In genomic region chr5:3600298-3600697, GRCm38 (mm10) we compare ENCODE assay signal across 28 mouse cellular contexts. TPM values are rescaled to one million over a fixed set of nuclear protein-coding genes. Genes with fewer than 3 reads are reported as not detected.
DNase-seq lines count a peak whose midpoint lies in the region; TF ChIP-seq lines count a peak whose summit lies in the region.
"Had no signal": no experiment of that assay in that cellular context is flagged by ENCODE, and none has a peak within 500 bp of the region (broad histone marks: within the 10 kb centered on the region; RNA-seq: fewer than 3 reads in every experiment).

No protein-coding gene starts in this region.

- no peak for TF ChIP-seq CTCF in kidney, adult 2 months (conservative IDR thresholded peaks at IDR 0.05; ENCODE audit: insufficient read depth, insufficient read length, low read depth, low read length)

- H3K36me3 ChIP-seq in kidney, adult 2 months (ENCODE audit: control insufficient read depth, insufficient read depth, low read length) = no peaks in the 10 kb centered on the region; the same call in 1 of the 2 replicates

- H3K4me3 ChIP-seq in kidney, adult 2 months (ENCODE audit: insufficient read depth, low read depth, low read length) = no peak overlapping the region
- H3K4me3 ChIP-seq: embryonic facial prominence, embryonic 13.5 days; forebrain, embryonic 10.5 days; gastrocnemius, adult 2 months; heart, embryonic 10.5 days; hindbrain, embryonic 12.5 days had no signal

- no peak overlapping the region for H3K27ac ChIP-seq in kidney, adult 2 months (ENCODE audit: insufficient read depth, low read depth, low read length)
- H3K27ac ChIP-seq: embryonic facial prominence, embryonic 13.5 days; forebrain, embryonic 10.5 days; gastrocnemius, adult 2 months; heart, embryonic 10.5 days; hindbrain, embryonic 12.5 days had no signal

- intact Hi-C loops in gastrocnemius, postnatal 36 days (cut with DNase I) = no loop called here

- DNase-seq in adrenal gland, adult 2 months = peak; percentile 35
- no peak for DNase-seq in adrenal gland, adult 8-10 months
- peak; percentile 17 for DNase-seq in kidney, adult 2 months
- DNase-seq in kidney, postnatal 10 days = no peak
- DNase-seq in adipocyte (ENCODE audit: low spot score) = peak; percentile 94
- DNase-seq in gonadal fat pad, adult 2 months (ENCODE audit: low read depth) = peak; percentile 83
- DNase-seq in gastrocnemius, postnatal 36 days = no peak
- DNase-seq: B cell, adult 2 months; cerebellum, adult 11-12 months; cerebellum, adult 9-11 months; cerebellum, postnatal 36 days; gastrocnemius, adult 2 months; gastrocnemius, postnatal 25 days; heart, adult 18-20 months; heart, postnatal 10 days; heart, postnatal 4 days had no signal

- WGBS in kidney, adult 2 months = 55% methylated on average over 1 of the region's 1 CpGs

- no peaks in the 10 kb centered on the region for H3K27me3 ChIP-seq in kidney, adult 2 months (replicated peaks; ENCODE audit: control insufficient read depth, insufficient read depth, low read length)
- H3K27me3 ChIP-seq: embryonic facial prominence, embryonic 13.5 days; hindbrain, embryonic 12.5 days had no signal

- no peak for TF ChIP-seq POLR2A in kidney, adult 2 months (IDR thresholded peaks at IDR 0.05; ENCODE audit: low read depth, low read length)

- 0 out of 2 replicates have a peak, but pooled peaks cover 1% of the 10 kb centered on the region for H3K4me1 ChIP-seq in kidney, adult 2 months (ENCODE audit: control insufficient read depth, insufficient read depth, low read length)

RNA-seq across cellular contexts. Expression of gene Rbm48, which starts 3.9 kb away (rescaled TPM):
- 1 to 10 TPM; 8.8 to 9.4 TPM for total RNA-seq in adrenal gland, adult 2 months (2021)
- 2.0 and 2.8 TPM in 2 replicates for polyA plus RNA-seq in adrenal gland, adult 2 months (2012; rRNA removed)
- total RNA-seq in adrenal gland, adult 8-10 months (2022) = 10 to 100 TPM in 3 of 4 experiments, 1 to 10 TPM in 1; 9.9 to 14.8 (median 12.6) TPM
- 4.3 TPM in 2 replicates for polyA plus RNA-seq in kidney, adult 2 months (2012; rRNA removed)
- polyA plus RNA-seq in gonadal fat pad, adult 2 months (2012; rRNA removed) = 8.6 and 10.7 TPM in 2 replicates
- total RNA-seq in gastrocnemius, postnatal 36 days (2021) = 1 to 10 TPM; 4.7 to 5.7 TPM

RNA-seq across cellular contexts. Expression of gene Pex1, which starts 4.4 kb away (rescaled TPM):
- total RNA-seq in adrenal gland, adult 2 months (2021) = 10 to 100 TPM; 20.9 to 43.1 TPM
- 6.0 and 8.9 TPM in 2 replicates for polyA plus RNA-seq in adrenal gland, adult 2 months (2012; rRNA removed)
- 10 to 100 TPM; 29.4 to 42.8 (median 31.9) TPM for total RNA-seq in adrenal gland, adult 8-10 months (2022)
- polyA plus RNA-seq in kidney, adult 2 months (2012; rRNA removed) = 10.8 and 11.1 TPM in 2 replicates
- polyA plus RNA-seq in gonadal fat pad, adult 2 months (2012; rRNA removed) = 14.5 and 15.4 TPM in 2 replicates
- total RNA-seq in gastrocnemius, postnatal 36 days (2021) = 1 to 10 TPM; 6.9 to 7.3 TPM

RNA-seq across cellular contexts. Expression of gene 1700109H08Rik, which starts 28.9 kb away (rescaled TPM):
- total RNA-seq in adrenal gland, adult 2 months (2021) = 1 to 10 TPM; 1.5 to 2.9 TPM
- 1.2 and 1.9 TPM in 2 replicates for polyA plus RNA-seq in adrenal gland, adult 2 months (2012; rRNA removed)
- total RNA-seq in adrenal gland, adult 8-10 months (2022) = 10 to 100 TPM in 1 of 4 experiments, 1 to 10 TPM in 3; 2.7 to 11.1 (median 4.4) TPM
- 1.5 and 1.7 TPM in 2 replicates for polyA plus RNA-seq in kidney, adult 2 months (2012; rRNA removed)
- polyA plus RNA-seq in gonadal fat pad, adult 2 months (2012; rRNA removed) = 2.5 and 2.7 TPM in 2 replicates
- 1 to 10 TPM; 3.9 to 5.5 TPM for total RNA-seq in gastrocnemius, postnatal 36 days (2021)

RNA-seq across cellular contexts. Expression of gene Tmbim7, which starts 50.7 kb away (rescaled TPM):
- total RNA-seq in adrenal gland, adult 2 months (2021) = not detected
- polyA plus RNA-seq in adrenal gland, adult 2 months (2012; rRNA removed) = not detected in 2 replicates
- total RNA-seq in adrenal gland, adult 8-10 months (2022) = not detected
- polyA plus RNA-seq in kidney, adult 2 months (2012; rRNA removed) = not detected in 2 replicates
- polyA plus RNA-seq in gonadal fat pad, adult 2 months (2012; rRNA removed) = 0.24 and 0.67 TPM in 2 replicates
- not detected for total RNA-seq in gastrocnemius, postnatal 36 days (2021)
- total RNA-seq: G1E; gastrocnemius, adult 2 months; gastrocnemius, postnatal 25 days; heart, adult 18-20 months; heart, postnatal 10 days; heart, postnatal 4 days had no signal
- polyA plus RNA-seq: brain, embryonic 14.5 days; CD4-positive, CD25-positive, alpha-beta regulatory T cell, adult 4 months; embryonic facial prominence, embryonic 13.5 days; forebrain, embryonic 10.5 days; forebrain, embryonic 14.5 days; G1E; heart, embryonic 10.5 days; heart, embryonic 14.5 days; hindbrain, embryonic 12.5 days; hindbrain, embryonic 16.5 days; inflammation-experienced regulatory T-cells, adult 6 months; intestine, postnatal 0 days had no signal

RNA-seq across cellular contexts. Expression of gene Fam133b, which starts 56.7 kb away (rescaled TPM):
- total RNA-seq in adrenal gland, adult 2 months (2021) = 10 to 100 TPM; 26.7 to 31.9 TPM
- polyA plus RNA-seq in adrenal gland, adult 2 months (2012; rRNA removed) = 2.9 and 3.5 TPM in 2 replicates
- total RNA-seq in adrenal gland, adult 8-10 months (2022) = 10 to 100 TPM; 27.9 to 44.7 (median 32.1) TPM
- 7.1 and 8.1 TPM in 2 replicates for polyA plus RNA-seq in kidney, adult 2 months (2012; rRNA removed)
- 9.0 and 9.7 TPM in 2 replicates for polyA plus RNA-seq in gonadal fat pad, adult 2 months (2012; rRNA removed)
- 10 to 100 TPM; 11.6 to 14.9 TPM for total RNA-seq in gastrocnemius, postnatal 36 days (2021)

Comparison
In these comparisons a context has a peak if more than half of its experiments do, and no peak if none do; other contexts are left out.
1. DNase-seq: peak in adrenal gland, adult 2 months (single experiment), kidney, adult 2 months (single experiment), adipocyte (single experiment) and gonadal fat pad, adult 2 months (single experiment); none in adrenal gland, adult 8-10 months (single experiment), kidney, postnatal 10 days (single experiment) and gastrocnemius, postnatal 36 days (0 of 2).